Mouse (Mus musculus) midbrain, embryonic 16.5 days (tissue): ENCODE measurements around the gene Fbf1. TPM values are rescaled to one million over a fixed set of nuclear protein-coding genes. Genes with fewer than 3 reads are reported as not detected.

Experiments
- ATAC-seq: fragments of 200-750 bp; cut with Nextera tagmentation; 2 replicates; pipeline ENCODE4 v1.8.0; 2017; ENCODE audit warnings: moderate TSS enrichment
- H3K27ac ChIP-seq: fragments of 300-500 bp; sonication (generic); 2 replicates; pipeline ENCODE4 v1.5.1; 2014; ENCODE audit warnings: mild to moderate bottlenecking, low read length, mixed read lengths
- H3K27me3 ChIP-seq: fragments of 300-500 bp; sonication (generic); 2 replicates; pipeline ENCODE4 v1.6.1; 2014; ENCODE audit warnings: low read depth, low read length, mixed read lengths; ENCODE audit not compliant: control insufficient read depth, insufficient read depth
- H3K36me3 ChIP-seq: fragments of 300-500 bp; sonication (generic); 2 replicates; pipeline ENCODE4 v1.6.1; 2014; ENCODE audit warnings: mild to moderate bottlenecking, low read length, moderate library complexity, mixed read lengths; ENCODE audit not compliant: control insufficient read depth, insufficient read depth
- H3K4me1 ChIP-seq: fragments of 300-500 bp; sonication (generic); 2 replicates; pipeline ENCODE4 v1.6.1; 2014; ENCODE audit warnings: mild to moderate bottlenecking, low read length, mixed read lengths; ENCODE audit not compliant: control insufficient read depth, insufficient read depth
- H3K4me2 ChIP-seq: fragments of 300-500 bp; sonication (generic); 2 replicates; pipeline ENCODE4 v1.6.1; 2014; ENCODE audit warnings: mild to moderate bottlenecking, low read length, mixed read lengths
- H3K4me3 ChIP-seq: fragments of 300-500 bp; sonication (generic); 2 replicates; pipeline ENCODE4 v1.5.1; 2014; ENCODE audit warnings: low read depth, mild to moderate bottlenecking, low read length, moderate library complexity, mixed read lengths
- H3K9ac ChIP-seq: fragments of 300-500 bp; sonication (generic); 2 replicates; pipeline ENCODE4 v1.6.1; 2014; ENCODE audit warnings: low read depth, low read length, mixed read lengths
- H3K9me3 ChIP-seq: fragments of 300-500 bp; sonication (generic); replicated peaks from 2 replicates; pipeline ENCODE4 v1.6.1; 2014; ENCODE audit warnings: mild to moderate bottlenecking, low read length, mixed read lengths; ENCODE audit not compliant: control insufficient read depth, poor library complexity, severe bottlenecking
- WGBS: fragments of 180-500 bp; shearing (Covaris S2); extraction: QIAGEN DNeasy Blood & Tissue Kit; methylation state at CpG from one replicate; pipeline ENCODE4 v1.1.7; 2014; 5-methylcytosine and 5-hydroxymethylcytosine counted together
- polyA plus RNA-seq: library from polyadenylated mRNA; unstranded; fragments of >200 nt; fragmentation: Nextera tagmentation; extraction: Ambion mirVana; gene quantifications from 2 replicates; pipeline ENCODE4 v1.2.1, GENCODE M21; 2015

Gene Fbf1
- polyA plus RNA-seq, 1 experiment from 2014 or later = 69.4 TPM

GRCm38 (mm10) chr11:116170003-116170800 is 2.2 kb upstream of the Fbf1 start:
- Histone ChIP-seq H3K27ac (no peak overlapping the region), H3K4me3 (no peak overlapping the region), H3K4me1 (peaks cover 17% of the 10 kb centered on the region), H3K9me3 (no peaks in the 10 kb centered on the region), H3K4me2 (no peak overlapping the region), H3K36me3 (peaks cover 24% of the 10 kb centered on the region), H3K27me3 (no peaks in the 10 kb centered on the region), H3K9ac (no peak overlapping the region)
- no peak for ATAC-seq
- 88% methylated on average over 5 of the region's 5 CpGs for WGBS

- Histone ChIP-seq H3K4me2 (no peak overlapping the region), H3K27me3 (no peaks in the 10 kb centered on the region), H3K27ac (no peak overlapping the region), H3K9me3 (no peaks in the 10 kb centered on the region), H3K4me3 (no peak overlapping the region), H3K9ac (no peak overlapping the region), H3K36me3 (peaks cover 17% of the 10 kb centered on the region), H3K4me1 (peaks cover 17% of the 10 kb centered on the region)
- WGBS = 87% methylated on average over 3 of the region's 3 CpGs
- no peak for ATAC-seq
These were observed 1.2 kb upstream of the Fbf1 start for GRCm38 (mm10) chr11:116169214-116169613.

GRCm38 (mm10) chr11:116167232-116167631 is 734 bp downstream of the Fbf1 start:
- H3K9me3 ChIP-seq = no peaks in the 10 kb centered on the region
- no peak for ATAC-seq

GRCm38 (mm10) chr11:116163002-116163401 is 5.0 kb downstream of the Fbf1 start:
- Histone ChIP-seq H3K27me3 (no peaks in the 10 kb centered on the region), H3K27ac (no peak overlapping the region), H3K9me3 (no peaks in the 10 kb centered on the region), H3K4me2 (no peak overlapping the region), H3K4me3 (no peak overlapping the region), H3K4me1 (peaks cover 18% of the 10 kb centered on the region), H3K36me3 (peaks cover 18% of the 10 kb centered on the region), H3K9ac (no peak overlapping the region)
- WGBS = 27% methylated on average over 9 of the region's 9 CpGs
- no peak for ATAC-seq

More at GRCm38 (mm10) chr11:116167232-116167631, 734 bp downstream of the Fbf1 start:
- 8% methylated on average over 6 of the region's 6 CpGs for WGBS
- Histone ChIP-seq H3K27me3 (no peaks in the 10 kb centered on the region), H3K27ac (peak overlapping the region; percentile 94), H3K9ac (peak overlapping the region; percentile 90), H3K36me3 (peaks cover 4% of the 10 kb centered on the region; the same call in 1 of the 2 replicates), H3K4me3 (peak overlapping the region; percentile 78), H3K4me1 (peaks cover 21% of the 10 kb centered on the region), H3K4me2 (peak overlapping the region; percentile 70)

- Histone ChIP-seq H3K4me1 (peaks cover 18% of the 10 kb centered on the region), H3K9ac (peak overlapping the region; percentile 2; the same call in 1 of the 2 replicates), H3K27me3 (no peaks in the 10 kb centered on the region), H3K27ac (no peak overlapping the region), H3K4me2 (no peak overlapping the region), H3K9me3 (no peaks in the 10 kb centered on the region), H3K4me3 (no peak overlapping the region), H3K36me3 (peaks cover 23% of the 10 kb centered on the region)
- ATAC-seq = no peak
- 60% methylated on average over 10 of the region's 10 CpGs for WGBS
These were observed 5.8 kb downstream of the Fbf1 start for GRCm38 (mm10) chr11:116162146-116162545.

GRCm38 (mm10) chr11:116161312-116161711 is 6.7 kb downstream of the Fbf1 start:
- H3K27me3 ChIP-seq = no peaks in the 10 kb centered on the region
- peaks cover 12% of the 10 kb centered on the region for H3K4me1 ChIP-seq
- ATAC-seq = no peak
- WGBS = 80% methylated on average over 12 of the region's 12 CpGs
- no peak overlapping the region for H3K9ac ChIP-seq
- no peak overlapping the region for H3K4me3 ChIP-seq
- no peak overlapping the region for H3K4me2 ChIP-seq
- H3K27ac ChIP-seq = no peak overlapping the region
- H3K9me3 ChIP-seq = no peaks in the 10 kb centered on the region
- H3K36me3 ChIP-seq = peaks cover 30% of the 10 kb centered on the region

GRCm38 (mm10) chr11:116150960-116151359 is 17.0 kb downstream of the Fbf1 start:
- peaks cover 82% of the 10 kb centered on the region for H3K36me3 ChIP-seq
- no peak for ATAC-seq
- H3K4me1 ChIP-seq = no peaks in the 10 kb centered on the region
- no peak overlapping the region for H3K4me3 ChIP-seq
- H3K9ac ChIP-seq = no peak overlapping the region
- H3K27me3 ChIP-seq = no peaks in the 10 kb centered on the region
- no peaks in the 10 kb centered on the region for H3K9me3 ChIP-seq
- no peak overlapping the region for H3K4me2 ChIP-seq
- WGBS = 88% methylated on average over 2 of the region's 2 CpGs
- H3K27ac ChIP-seq = no peak overlapping the region

GRCm38 (mm10) chr11:116149341-116149740 is 18.6 kb downstream of the Fbf1 start:
- no peaks in the 10 kb centered on the region for H3K4me1 ChIP-seq
- H3K27ac ChIP-seq = no peak overlapping the region
- no peak overlapping the region for H3K9ac ChIP-seq
- no peak for ATAC-seq
- H3K27me3 ChIP-seq = no peaks in the 10 kb centered on the region
- H3K36me3 ChIP-seq = peaks cover 82% of the 10 kb centered on the region
- no peaks in the 10 kb centered on the region for H3K9me3 ChIP-seq
- no peak overlapping the region for H3K4me2 ChIP-seq
- H3K4me3 ChIP-seq = no peak overlapping the region
- 81% methylated on average over 6 of the region's 6 CpGs for WGBS

GRCm38 (mm10) chr11:116148761-116149221 is 19.2 kb downstream of the Fbf1 start:
- Histone ChIP-seq H3K27ac (no peak overlapping the region), H3K4me3 (no peak overlapping the region), H3K9ac (no peak overlapping the region), H3K9me3 (no peaks in the 10 kb centered on the region), H3K4me1 (no peaks in the 10 kb centered on the region), H3K36me3 (peaks cover 80% of the 10 kb centered on the region), H3K4me2 (no peak overlapping the region), H3K27me3 (no peaks in the 10 kb centered on the region)
- WGBS = 67% methylated on average over 20 of the region's 20 CpGs
- no peak for ATAC-seq
